Mouse (Mus musculus) megakaryocyte, adult 5-6 weeks (primary cell): Measurements from ENCODE around the gene Snx32. TPM values are rescaled to one million over a fixed set of nuclear protein-coding genes. Genes with fewer than 3 reads are reported as not detected.
"Not testable (repeated sequence)": the region's sequence is repeated elsewhere in the genome, so short reads cannot be mapped to it uniquely, and the experiment has no call there.

Experiments used
- ATAC-seq: 2 replicates; pipeline ENCODE4 v1.8.0; 2016; ENCODE audit warnings: mild to moderate bottlenecking, inconsistent platforms; ENCODE audit not compliant: poor library complexity, severe bottlenecking
- total RNA-seq, 2 experiments: library from RNA; stranded (forward) in 1 of 2; stranded (reverse) in 1 of 2; fragments of 153-499, 151-499 nt in 1 of 2; fragments of 221-1000, 200-1000 nt in 1 of 2; gene quantifications; 2 replicates each; pipeline versions ENCODE4 v1.2.3 to v1.2.4; 2015 to 2017

The Snx32 gene
- total RNA-seq, 2 experiments from 2014 or later: 2.7 to 3.0 TPM

GRCm38 (mm10) chr19:5512091-5513004 lies 2.0 kb upstream of the Snx32 start:
- peak; percentile 74 for ATAC-seq

GRCm38 (mm10) chr19:5511074-5511632 lies 815 bp upstream of the Snx32 start:
- ATAC-seq: no peak

GRCm38 (mm10) chr19:5503687-5504086 lies 6.7 kb downstream of the Snx32 start, which contains the start of gene 1700020D05Rik:
Gene 1700020D05Rik, minus strand, starts transcription at chr19:5503787.
- no peak for ATAC-seq

GRCm38 (mm10) chr19:5500330-5500875 lies 9.9 kb downstream of the Snx32 start:
- ATAC-seq: no peak

DNA sequence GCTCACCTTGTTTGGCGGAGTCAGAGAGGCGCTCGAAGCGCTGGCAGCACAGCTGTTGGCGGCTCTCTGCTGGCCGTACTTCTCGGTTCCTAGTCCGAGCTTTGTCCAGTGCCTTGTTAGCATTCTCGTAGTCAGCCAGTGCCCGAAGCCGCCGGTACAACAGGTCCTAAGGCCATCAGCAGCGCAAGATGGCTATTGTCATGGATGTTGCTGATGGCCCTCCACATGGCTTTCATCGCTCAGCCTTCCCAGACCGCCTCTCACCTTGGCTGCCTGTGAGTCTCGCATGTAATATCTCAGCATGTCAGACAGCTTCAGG lies 14.3 kb downstream of the Snx32 start:
- no peak for ATAC-seq

DNA sequence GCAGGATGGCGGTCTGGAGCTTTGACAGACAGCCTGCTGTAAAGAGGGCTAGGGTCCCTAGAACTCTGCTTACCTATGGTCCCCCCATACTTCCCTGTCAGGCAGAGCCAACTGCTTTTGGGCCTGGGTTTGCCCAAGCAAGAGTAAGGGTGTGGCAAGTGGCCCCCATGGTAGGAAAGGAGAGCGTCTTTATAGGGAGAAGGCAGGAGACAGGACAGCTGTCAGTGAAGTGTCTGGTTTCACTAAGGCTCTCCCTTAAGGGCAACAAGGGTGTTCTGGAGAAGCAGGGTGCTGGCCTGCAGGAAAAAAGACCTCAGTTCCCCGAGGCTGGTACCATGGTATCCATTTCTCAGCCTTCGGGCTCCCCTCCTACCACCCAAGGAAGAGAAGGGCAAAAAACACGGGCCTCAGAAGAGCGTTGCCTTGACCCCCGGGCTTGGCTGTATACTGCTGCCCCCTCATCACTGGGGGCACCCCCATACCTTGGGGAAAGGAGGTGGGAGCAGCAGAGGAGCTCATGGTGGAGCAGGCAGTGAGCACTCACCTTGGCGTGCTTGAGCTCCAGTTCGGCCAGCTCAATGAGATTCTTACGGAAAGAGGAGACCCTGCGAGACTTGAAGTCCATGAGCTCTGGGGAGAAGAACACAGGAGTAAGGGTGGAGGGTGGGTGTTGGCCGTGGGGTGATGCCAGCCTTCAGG lies 14.8 kb downstream of the Snx32 start:
- no peak for ATAC-seq

DNA sequence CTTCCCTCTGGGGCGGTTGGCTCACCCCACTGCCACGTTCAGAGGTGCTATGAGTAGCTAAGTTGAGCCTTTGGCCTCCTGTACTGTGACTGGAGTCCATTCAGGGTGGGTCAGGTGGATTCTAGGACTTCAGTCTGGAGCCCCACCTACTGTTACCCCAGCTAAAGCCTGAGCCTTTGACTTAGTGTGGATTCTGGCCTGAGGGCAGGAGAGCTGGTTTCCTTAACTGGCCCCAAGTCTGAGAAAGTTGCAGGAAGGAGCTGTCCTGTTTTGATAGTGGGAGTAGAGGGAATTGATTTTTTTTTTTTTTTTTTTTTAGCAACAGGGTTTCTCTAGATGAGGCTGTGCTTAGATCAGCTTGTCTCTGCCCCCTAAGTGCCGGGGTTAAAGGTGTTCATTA lies 16.0 kb downstream of the Snx32 start:
- ATAC-seq: no peak

DNA sequence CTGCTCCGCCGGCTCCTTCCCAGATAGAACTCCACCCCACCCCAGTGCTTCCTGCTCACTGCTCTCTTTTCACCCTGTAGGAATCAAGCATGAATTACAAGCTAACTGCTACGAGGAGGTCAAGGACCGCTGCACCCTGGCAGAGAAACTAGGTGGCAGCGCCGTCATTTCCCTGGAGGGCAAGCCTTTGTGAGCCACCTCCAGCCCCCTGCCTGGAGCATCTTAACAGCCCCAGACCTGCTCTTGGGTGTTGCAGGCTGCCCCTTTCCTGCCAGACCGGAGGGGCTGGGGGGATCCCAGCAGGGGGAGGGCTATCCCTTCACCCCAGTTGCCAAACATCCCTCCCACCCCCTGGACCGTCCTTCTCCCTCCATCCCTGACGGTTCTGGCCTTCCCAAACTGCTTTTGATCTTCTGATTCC lies 17.0 kb downstream of the Snx32 start:
- not testable (repeated sequence) for ATAC-seq

DNA sequence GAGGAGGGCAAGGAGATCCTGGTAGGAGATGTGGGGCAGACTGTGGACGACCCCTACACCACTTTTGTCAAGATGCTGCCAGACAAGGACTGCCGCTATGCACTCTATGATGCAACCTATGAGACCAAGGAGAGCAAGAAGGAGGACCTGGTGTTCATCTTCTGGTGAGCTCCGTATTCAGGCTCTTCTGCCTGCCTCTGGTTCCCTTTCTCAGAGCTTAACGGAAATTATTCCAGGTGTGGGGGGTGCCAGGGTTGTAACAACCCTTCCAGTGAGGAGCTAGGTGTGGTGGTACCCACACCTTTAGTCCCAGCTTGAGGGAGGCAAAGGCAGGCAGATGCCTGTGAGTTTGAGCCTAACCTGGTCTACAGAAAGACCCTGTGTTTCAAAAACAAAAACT lies 17.7 kb downstream of the Snx32 start:
- no peak for ATAC-seq

GRCm38 (mm10) chr19:5490898-5491708 lies 19.2 kb downstream of the Snx32 start:
- ATAC-seq: peak; percentile 40

- peak; percentile 57 for ATAC-seq
Measured at GRCm38 (mm10) chr19:5490313-5490897, 19.9 kb downstream of the Snx32 start, which contains the start of gene Cfl1. Gene Cfl1, plus strand, starts transcription at chr19:5490455.

GRCm38 (mm10) chr19:5489721-5490120 lies 20.6 kb downstream of the Snx32 start:
- ATAC-seq: not testable (repeated sequence)

DNA sequence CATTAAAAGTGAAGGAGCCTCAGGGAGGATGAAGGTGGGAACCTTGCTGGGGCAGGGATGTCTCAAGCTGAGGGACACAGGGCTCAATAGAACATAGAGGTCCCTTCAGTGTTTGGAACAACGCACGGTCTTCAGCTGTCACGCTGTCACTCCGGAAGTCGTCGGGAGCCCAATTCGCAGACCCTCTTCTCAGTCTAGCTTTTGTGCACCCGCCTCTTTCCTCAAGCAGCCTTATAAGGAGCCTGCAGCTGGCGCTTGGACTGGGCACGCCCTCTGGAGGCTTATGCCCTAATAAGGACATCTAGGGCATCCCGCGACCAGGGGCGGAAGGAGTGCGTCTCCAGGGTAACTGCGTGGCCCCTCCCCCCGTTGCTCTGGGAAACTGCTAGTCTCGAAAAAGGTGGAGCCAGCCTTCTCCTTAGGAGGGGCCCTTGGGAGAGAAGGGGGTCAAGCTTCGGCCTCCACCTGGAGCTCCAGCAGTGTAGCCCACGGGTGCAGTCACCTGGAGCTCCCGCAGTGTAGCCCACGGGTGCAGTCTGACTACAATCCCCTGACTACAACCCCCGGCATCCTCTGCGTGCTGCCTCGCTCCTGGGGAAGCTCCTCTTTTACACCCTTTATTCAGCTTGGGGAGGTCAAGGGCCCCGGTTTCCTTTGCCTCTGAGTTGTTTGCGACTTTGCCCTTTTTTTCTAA lies 21.3 kb downstream of the Snx32 start:
- peak; percentile 62 for ATAC-seq

- ATAC-seq: peak; percentile 33
Measured at GRCm38 (mm10) chr19:5487768-5488550, 22.4 kb downstream of the Snx32 start, which contains the start of gene Mus81. Gene Mus81, minus strand, starts transcription at chr19:5488402.

GRCm38 (mm10) chr19:5486771-5487170 lies 23.6 kb downstream of the Snx32 start:
- no peak for ATAC-seq

DNA sequence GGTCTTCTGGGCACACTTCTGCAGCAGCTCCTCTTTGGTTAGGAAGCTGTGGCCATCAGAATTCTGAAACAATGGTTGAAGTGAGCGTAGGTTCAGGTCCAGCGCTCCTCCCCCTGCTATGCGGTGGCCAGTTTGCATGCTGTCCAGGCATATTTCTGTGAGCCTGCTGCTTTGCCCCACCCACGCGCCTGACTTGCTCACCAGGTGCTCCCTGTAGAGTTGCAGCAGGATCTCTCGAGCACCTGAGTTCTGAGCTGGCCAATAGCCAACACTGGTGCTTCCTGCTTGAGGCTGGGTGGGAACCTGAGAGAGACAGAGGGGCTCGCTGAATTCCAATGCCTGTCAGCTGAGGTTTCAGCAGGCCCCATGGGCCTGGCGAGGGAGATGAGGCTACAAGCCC lies 24.1 kb downstream of the Snx32 start:
- ATAC-seq: no peak

GRCm38 (mm10) chr19:5485821-5486220 lies 24.5 kb downstream of the Snx32 start:
- ATAC-seq: no peak

DNA sequence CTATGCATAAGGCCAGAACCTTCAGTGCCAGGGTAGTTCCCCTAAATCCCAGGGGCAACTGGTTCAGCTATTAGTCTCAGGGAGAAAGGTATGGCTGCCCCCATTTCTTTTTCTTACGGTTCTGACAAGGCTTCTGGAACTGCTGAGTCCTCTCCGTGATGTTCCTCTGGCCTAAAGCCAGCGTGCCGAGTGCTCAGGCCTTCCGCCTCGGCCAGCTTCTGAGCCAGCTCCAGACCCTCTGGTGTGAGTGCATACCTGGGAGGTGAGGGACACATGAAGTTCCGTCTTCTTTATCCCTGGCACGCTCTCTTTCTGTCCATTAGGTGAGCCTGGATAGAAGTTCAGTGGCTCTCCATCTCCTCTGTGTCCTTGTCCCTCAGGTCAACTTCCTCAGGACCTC lies 25.0 kb downstream of the Snx32 start:
- ATAC-seq: no peak

GRCm38 (mm10) chr19:5484496-5484895 lies 25.8 kb downstream of the Snx32 start:
- ATAC-seq: no peak
